Mouse (Mus musculus) urinary bladder, adult 18-20 months (tissue): ENCODE data around the gene Rce1.
"Not testable (repeated sequence)": the region's sequence is repeated elsewhere in the genome, so short reads cannot be mapped to it uniquely, and the experiment has no call there.

Source experiments
- DNase-seq, 2 experiments: peaks; one replicate each; pipeline ENCODE4 v3.0.0; 2022; ENCODE audit warnings: low spot score in 2 of 2, mixed read lengths in 2 of 2

The Rce1 gene

DNA sequence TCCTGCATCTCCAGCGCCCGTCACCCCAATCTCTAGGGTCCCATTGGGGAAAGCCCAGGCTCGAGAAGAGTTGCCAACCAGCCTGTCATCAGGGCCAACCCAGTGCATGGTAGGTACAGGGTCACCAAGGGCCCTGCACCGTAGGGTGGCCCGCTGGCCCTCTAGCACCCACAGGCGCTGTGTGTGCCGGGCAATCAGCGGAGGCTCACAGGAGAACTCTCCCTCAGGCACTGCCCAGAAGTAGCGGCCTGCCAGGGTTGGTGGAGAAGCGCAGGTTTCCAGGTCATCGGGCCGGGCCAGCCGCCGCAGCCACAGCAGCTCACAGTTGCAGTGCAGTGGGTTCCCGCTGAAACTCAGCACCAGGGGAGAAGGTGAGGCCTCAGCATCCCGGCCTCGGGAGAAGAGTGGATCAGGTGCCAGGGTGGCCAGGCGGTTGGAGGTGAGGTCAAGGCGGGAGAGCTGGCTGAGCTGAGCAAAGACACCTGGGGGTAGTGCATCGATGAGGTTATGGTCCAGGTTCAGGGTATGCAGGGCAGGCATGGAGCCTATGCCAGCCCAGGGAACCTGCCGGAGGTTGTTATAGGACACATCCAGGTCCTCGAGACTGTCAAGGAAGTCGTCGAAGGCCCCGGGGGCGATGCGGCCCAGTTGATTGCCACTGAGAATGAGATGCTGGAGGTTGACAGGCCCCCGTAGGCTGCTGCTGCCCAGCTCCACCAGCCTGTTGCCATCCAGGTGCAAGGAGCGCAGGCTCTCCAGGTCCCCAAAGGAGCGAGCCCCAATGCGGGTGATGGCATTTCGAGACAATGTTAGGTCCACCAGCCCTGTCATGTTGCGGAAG lies 11.8 kb downstream of the Rce1 start:
- DNase-seq = no peak

DNA sequence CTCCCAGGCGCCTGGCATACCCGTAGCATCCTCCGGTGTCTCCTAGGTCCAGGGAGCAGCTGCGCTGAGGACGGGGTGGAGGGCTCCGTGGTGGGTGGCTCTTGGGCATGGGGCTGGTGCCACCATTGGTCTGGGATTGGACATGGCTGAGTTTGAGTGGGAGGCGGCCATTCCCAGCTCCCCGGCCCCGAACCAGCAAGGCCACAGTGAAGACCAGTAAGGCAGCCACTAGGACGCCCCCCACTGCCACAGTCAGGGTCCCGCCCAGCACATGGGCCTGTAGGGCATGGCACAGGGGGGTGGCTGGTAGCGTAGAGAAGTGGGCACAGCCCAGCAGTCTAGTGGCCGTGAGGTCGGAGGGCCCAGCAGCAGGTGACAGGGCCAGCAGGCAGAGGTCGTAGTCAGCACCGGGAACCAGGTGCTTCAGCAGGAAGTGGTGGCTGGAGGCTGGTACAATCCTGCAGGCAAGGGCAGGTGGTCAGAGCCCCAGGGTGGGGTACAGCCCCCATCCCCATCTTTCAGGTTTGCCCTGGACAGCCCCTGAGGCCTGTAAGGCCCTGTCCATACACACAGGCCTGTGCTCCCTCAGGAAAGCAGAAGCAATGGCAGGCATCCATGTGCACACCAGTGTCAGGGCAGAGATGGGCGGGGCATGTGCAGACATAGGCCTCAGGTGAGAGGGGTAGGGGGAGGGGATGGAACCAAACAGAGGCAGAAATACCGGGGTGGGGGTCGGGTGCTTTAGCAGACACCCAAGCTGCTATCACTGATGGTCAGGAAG lies 13.1 kb downstream of the Rce1 start:
- DNase-seq = no peak

DNA sequence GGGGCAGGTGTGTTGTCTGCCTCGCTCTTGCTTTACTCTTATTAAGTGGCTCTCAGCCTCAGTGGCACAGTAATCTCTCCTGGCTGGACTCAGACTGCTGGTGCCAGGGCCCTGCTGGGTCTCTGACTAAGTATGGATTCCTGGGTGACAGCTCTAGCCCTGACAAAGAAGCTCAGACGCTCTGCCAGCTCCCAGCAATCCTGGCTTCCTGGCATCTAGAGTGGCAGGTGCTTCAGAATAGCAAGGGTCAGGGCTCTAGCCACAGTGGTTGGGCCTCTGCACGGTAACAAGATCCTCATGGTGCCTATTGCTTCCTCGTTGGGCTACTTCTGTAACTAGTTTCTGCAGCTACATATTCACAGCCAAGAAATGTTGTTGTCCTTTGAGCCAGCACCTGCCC lies 15.3 kb downstream of the Rce1 start:
- no peak for DNase-seq

DNA sequence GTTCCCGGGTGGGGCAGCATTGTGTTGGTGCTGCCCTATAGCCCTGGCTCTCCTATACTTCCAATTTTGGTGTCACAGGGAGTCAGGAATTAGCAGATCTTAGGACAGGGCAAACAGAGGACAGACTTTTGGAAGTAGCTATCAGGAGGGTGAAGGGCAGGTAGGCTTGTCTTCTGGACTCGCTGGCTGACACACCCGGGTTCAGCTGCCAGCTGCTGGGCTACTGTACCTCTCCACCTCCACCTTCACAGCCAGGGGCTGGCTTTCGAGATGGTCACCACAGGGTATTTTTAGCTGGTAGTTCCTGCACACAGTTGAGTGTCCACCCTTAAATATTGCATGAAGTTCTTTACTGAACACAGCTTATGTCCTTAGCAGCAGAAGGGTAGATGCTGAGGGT lies 16.9 kb downstream of the Rce1 start:
- DNase-seq = no peak

DNA sequence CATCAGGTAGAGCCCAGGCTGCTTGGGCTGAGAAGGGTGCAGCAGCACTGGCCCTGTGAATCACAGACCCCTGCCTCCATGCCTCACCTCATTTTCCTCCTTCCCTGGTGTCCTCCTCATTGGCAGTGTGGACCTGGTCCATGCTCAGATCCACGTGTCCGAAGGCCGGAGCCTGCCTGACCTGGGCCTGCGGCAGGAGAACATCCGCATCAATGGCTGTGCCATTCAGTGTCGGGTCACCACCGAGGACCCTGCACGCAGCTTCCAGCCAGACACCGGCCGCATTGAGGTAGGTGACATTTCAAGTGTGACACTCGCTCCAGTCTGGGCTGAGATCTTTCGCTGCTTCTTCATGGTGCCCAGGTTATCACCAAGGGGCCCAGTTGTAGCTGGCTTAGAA lies 18.0 kb downstream of the Rce1 start:
- DNase-seq = no peak

DNA sequence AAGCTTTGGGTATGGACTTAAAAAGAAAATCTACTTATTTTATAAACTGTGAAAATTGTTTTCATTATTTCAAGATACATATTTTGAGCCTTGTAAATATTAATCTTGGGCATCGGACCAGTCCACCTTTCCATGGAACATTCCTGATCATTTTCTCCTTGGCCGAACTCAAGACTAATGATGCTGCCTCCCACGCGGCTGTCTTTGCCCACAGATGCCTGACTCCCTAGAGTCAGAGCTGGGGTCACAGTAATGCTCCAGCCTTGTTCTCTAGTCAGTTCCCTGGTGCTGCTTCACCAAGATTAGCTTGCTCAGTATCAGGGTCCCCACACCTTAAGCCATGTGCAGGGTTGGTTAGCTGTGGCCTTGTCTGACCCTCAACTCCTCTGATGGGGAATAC lies 19.8 kb downstream of the Rce1 start:
- DNase-seq = no peak

DNA sequence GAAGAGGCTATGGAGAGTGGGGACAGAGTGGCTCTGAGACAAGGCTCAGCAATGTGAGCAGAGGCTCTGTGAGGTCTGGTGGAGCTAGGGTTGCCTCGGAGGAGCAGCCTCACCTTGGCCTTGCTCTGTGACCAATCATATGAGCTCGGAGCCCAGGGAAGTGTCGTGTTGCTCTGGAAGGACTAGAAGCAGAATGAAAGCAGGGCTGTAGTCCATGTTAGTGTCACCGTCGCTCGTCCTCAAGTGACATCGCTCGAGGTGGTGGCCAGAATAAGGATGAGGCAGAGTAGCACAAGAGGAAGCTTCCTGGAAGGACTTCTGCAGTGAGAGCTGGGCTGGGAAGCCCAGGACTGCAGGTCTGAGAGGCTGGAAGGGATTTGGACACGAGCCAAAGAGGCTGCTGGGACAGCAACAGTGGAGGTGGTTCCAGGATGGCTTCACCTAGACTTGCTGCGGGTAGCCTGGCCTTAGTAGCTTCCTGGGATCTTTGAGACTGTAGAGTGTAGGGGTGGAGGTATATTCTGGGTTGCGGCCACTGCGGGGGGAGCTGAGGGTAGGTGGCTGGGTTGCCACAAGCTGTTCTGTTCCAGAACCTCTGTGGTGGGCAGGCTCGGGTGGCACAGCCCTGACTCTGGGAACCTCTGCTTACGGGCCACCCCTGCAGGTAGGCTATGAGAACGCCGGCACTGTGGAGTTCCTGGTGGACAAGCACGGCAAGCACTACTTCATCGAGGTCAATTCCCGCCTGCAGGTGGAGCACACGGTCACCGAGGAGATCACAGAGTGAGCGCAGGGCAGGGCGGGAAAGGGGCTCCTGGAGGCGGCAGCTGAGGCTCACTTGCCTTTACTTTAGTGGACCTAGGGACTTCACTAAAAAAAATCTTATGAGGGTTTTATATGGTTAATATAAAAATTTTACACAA lies 21.4 kb downstream of the Rce1 start:
- DNase-seq = peak; percentile 37 to 50

DNA sequence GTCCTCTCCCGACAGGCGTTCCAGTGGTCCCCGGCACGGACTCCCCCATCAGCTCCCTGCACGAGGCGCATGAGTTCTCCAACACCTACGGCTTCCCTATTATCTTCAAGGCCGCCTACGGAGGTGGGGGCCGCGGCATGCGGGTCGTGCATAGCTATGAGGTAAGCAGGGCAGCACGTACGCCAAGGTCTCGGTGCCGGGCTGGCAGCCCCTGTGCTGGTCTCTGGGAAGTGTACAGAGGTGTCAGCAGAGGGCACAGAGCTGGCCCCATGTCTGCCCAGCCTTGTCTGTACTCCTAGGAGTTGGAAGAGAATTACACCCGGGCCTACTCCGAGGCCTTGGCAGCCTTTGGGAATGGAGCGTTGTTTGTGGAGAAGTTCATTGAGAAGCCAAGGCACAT lies 23.0 kb downstream of the Rce1 start:
- DNase-seq = no peak

DNA sequence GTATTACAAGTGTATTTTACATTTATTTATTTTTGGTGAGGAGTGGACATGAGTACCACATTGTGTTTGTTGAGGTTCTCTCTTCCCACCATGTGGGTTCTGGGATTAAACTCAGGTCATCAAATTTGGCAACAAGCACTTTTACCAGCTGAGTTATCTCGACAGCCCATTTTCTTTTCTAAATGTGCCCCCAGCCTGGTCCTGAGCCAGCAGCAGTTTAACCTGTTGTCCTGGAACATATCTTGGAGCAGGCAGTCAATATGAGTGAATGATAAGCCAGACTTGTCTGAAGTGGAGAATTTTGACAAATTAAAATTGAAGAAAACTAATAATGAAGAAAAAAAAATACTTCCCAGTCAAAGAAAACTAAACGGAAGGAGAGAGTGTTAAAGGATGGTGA lies 29.4 kb downstream of the Rce1 start:
- no peak for DNase-seq

DNA sequence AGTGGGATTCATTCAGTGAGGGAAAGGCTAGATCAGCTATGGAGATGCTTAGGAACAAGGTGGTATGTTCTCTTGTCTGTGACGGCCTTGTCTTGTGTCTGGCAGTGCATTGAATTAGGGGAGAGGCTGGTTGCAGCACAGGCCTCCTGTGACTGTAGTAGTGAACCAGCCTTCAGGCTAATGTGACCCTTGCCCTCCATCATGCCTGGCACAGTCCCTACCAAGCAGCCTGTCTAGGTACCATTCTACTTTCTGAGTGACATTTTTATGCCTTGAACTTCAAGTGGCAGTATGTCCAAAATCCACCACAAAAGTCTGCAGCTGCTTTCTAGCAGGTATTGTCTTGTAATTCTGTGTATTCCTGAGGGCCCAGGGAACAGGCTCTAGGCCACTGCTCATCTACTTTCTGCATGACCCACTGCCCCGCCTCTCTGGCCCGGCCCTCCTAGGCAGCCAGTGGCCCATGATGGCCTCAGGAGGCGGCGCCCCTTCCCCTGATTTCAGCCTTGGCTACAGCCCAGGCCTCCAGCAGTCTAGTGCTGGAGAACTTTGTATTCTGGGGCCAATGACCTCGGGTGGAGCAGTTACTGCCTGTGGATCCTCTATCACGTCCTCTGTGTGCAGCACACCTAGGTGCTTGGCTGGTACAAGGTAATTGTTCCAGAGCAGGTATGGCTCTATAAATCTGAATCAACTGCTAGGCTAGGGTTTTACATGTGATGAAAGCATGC lies 31.5 kb downstream of the Rce1 start:
- DNase-seq = no peak

DNA sequence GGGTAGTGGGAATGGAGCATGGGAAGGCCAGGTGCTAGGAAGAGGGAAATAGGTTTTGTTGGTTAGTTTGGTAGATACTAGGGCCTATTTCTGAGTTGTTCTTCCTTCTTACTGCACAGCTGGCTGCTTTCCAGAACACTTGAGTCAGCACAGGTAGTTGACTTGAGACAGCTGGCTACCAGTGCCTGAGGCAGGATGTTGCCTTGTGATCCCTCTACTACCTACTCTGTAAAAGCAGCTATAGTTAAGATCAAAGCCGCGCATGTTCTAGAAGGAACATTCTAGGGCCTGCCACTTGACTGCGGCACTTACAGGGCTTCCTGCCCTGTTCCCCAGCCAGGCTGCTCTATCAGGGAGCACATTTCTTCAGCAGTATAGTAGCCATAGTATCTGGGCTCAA lies 35.4 kb downstream of the Rce1 start:
- no peak for DNase-seq

DNA sequence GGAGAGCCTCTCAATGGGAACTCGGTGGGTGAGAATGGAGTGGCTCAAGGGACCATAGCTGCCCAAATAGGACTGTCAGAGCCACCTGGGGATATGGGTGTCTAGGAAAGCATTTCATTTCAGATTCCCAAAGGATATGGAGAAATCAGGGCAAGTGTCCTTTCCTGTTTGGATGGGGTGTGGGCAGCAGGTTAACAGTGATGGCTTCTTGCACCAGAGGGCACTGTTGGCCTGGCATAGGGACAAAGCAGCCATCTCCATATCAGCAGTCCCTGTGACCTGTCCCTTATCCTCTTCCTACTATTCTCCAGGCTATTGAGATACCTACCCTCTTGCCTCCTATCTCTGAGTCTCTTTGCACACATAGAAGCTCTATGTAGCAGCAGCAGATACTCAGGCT lies 36.4 kb downstream of the Rce1 start:
- DNase-seq = no peak

DNA sequence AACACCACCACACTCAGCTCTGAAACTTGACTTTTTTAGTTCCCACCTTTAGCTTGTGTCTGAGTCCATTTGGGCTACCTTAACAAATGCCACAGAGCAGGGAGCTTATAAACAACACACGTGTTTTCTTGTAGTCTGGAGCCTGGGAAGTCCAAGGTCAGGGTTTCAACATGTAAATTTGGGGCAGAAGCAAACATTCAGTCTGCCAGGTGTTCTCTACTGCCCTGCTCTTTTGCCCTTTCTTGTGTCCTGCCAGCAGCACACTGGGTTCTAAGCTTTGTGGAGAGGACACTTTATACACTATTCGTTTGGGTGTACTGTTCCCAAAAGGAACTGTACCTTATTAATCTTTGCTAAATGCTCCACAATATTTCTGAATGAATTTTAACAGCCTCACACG lies 37.0 kb downstream of the Rce1 start:
- no peak for DNase-seq

DNA sequence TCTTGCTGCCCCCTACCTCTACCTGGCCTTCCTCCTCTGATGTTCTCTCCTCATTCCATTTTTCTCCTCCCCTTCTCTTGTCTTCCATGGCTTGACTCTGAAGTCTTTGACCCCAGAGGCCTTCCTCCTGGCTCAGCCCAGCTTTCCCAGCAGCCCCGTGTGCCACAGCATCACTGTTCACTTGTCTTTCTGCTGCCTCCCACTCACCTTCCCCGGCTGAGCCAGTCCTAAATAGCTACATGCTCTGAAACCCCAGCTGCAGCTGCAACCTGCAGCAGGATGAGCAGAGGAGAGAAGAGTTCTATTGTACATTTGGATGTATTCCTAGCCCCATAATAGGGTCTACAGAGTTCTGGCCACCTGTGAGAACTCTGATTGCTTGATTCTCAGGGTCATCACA lies 38.0 kb downstream of the Rce1 start:
- no peak for DNase-seq

DNA sequence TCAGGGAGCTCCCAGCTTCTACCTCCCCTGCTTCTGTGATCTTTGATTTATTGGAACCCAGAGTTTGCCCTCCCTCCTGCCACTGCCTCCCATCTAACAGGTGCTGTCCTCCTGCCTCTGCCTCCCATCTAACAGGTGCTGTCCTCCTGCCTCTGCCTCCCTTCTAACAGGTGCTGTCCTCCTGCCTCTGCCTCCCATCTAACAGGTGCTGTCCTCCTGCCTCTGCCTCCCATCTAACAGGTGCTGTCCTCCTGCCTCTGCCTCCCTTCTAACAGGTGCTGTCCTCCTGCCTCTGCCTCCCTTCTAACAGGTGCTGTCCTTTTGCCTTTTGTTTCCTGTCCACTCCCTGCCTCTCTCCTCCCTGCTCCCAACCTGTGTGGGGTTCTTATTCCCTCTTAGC lies 38.7 kb downstream of the Rce1 start:
- DNase-seq = not testable (repeated sequence)

DNA sequence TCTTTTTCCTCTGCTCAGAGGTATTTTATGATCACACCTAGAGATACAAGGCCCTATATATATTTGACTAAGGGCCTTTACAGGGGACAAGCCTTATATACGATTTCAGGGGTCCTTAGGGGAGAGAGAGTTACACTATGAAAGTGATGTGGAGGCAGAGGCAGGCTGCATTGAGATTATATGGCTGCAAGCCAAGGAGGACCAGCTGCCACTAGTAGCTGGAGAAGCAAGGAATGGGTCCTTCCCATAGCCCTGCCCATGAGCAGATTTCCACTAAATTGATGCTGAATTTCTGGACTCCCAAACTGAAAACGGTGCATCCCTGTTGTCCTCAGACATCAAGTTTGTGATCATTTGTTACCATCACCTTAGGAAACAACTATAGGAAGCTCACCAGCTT lies 41.6 kb downstream of the Rce1 start:
- DNase-seq = no peak

DNA sequence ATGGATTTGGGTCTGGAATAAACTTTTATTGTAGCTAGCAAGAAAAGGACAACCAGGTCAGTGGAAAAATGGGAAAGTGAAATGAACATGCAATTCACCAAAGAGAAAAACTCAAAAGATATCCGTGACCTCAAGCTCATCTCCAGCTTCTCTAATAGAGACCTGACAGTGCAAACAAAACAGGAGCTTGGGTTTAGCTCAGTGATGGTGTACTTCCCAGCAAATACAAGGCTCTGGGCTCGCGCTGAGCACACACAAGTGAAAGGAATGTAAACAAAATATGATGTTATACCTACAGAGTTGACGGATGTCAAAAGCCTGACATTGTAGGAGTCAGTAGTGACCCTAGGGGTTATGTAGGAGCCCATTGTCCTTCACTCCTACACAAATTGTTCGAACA lies 46.1 kb downstream of the Rce1 start:
- DNase-seq = no peak

DNA sequence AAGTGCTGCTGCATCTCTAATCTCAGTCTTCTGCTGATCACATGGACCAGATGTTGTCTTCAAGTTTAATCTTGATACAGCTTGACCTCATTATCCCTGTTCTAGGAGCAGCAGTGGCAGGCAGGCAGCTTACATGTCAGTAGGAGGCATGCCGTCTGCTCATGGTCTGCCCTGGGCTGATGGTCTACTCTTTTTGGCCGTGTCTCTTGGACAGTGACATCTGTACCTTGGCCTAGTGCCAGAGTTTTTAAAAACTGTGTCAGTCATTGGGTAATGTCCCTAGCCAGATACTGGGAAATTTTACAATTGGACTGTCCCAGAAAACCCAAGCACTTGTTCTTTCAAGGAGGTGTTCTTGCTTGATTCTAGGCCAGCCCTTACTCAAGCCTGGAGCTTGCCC lies 46.6 kb downstream of the Rce1 start:
- DNase-seq = no peak

DNA sequence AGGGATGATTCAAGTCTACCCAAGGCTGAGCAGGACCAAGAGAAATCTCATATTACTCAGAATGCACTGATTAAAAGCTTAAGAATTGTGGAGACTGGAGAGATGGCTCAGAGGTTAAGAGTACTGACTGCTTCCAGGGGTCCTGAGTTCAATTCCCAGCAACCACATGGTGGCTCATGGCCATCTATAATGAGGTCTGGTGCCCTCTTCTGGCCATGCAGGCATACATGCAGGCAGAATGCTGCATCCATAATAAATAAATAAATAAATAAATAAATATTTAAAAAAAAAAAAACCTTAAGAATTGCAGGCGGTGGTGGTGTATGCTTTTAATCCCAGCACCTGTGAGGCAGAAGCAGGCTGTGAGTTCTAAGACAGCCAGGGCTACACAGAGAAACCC lies 52.2 kb downstream of the Rce1 start:
- DNase-seq = no peak
